Mouse (Mus musculus) left cerebral cortex, postnatal 14 days (tissue): ENCODE measurements around the gene Morn2. TPM values are rescaled to one million over a fixed set of nuclear protein-coding genes. Genes with fewer than 3 reads are reported as not detected.

Experiments
- DNase-seq, 2 experiments: peaks; one replicate each; pipeline ENCODE4 v3.0.0; 2021 to 2022; ENCODE audit warnings: low spot score in 2 of 2, mixed read lengths in 1 of 2
- intact Hi-C: fragments of 180-260 bp; cut with DNase I; formaldehyde crosslinking; loops from one replicate; pipeline ENCODE4 v1.15.1; 2025
- total RNA-seq, 2 experiments: library from RNA; stranded (reverse); gene quantifications; 2 replicates each; pipeline ENCODE4 v1.2.3; 2021

The Morn2 gene
- total RNA-seq, 2 experiments from 2014 or later, result 16.9 to 19.0 TPM

- intact Hi-C loops, result no loop called here
- no peak for DNase-seq
These were observed 22.4 kb downstream of the Morn2 start for GRCm38 (mm10) chr17:80312405-80312804.

- intact Hi-C loops, result no loop called here
These were observed 32.2 kb downstream of the Morn2 start for GRCm38 (mm10) chr17:80322228-80322627.

GRCm38 (mm10) chr17:80323015-80323414, 33.0 kb downstream of the Morn2 start:
- intact Hi-C loops, result no loop called here
- no peak for DNase-seq

More at GRCm38 (mm10) chr17:80322228-80322627, 32.2 kb downstream of the Morn2 start:
- DNase-seq, result no peak

GRCm38 (mm10) chr17:80323658-80324057, 33.7 kb downstream of the Morn2 start:
- no peak for DNase-seq
- intact Hi-C loops, result no loop called here

- intact Hi-C loops, result no loop called here
- no peak for DNase-seq
These were observed 34.5 kb downstream of the Morn2 start for GRCm38 (mm10) chr17:80324521-80324920.

GRCm38 (mm10) chr17:80325456-80325855, 35.5 kb downstream of the Morn2 start:
- no peak for DNase-seq
- intact Hi-C loops, result no loop called here

GRCm38 (mm10) chr17:80326431-80326830, 36.4 kb downstream of the Morn2 start:
- intact Hi-C loops, result no loop called here
- no peak for DNase-seq

GRCm38 (mm10) chr17:80332386-80332785, 42.4 kb downstream of the Morn2 start:
- intact Hi-C loops, result no loop called here
- DNase-seq, result peak; percentile 21 to 47

GRCm38 (mm10) chr17:80345277-80345676, 55.3 kb downstream of the Morn2 start:
- peak in 1 of 2 experiments; percentile 10 for DNase-seq
- intact Hi-C loops, result no loop called here

GRCm38 (mm10) chr17:80346591-80347125, 56.7 kb downstream of the Morn2 start:
- intact Hi-C loops, result no loop called here
- DNase-seq, result no peak

Other genes starting within 250 kb of the Morn2 start
- 10 to 100 TPM; 59.4 to 60.9 TPM for gene Hnrnpll, start 227.9 kb upstream of the Morn2 start, total RNA-seq
- gene Galm, start 162.7 kb upstream of the Morn2 start, total RNA-seq, result 1 to 10 TPM; 2.1 to 2.5 TPM
- gene Srsf7, start 82.9 kb upstream of the Morn2 start, total RNA-seq, result 100 to 1,000 TPM in 1 of 2 experiments, 10 to 100 TPM in 1; 99.9 to 110 TPM
- gene Ttc39d, start 82.7 kb upstream of the Morn2 start, total RNA-seq, result under 1 TPM; 0.29 to 0.32 TPM
- gene Gemin6, start 65.8 kb upstream of the Morn2 start, total RNA-seq, result 1 to 10 TPM; 4.6 to 4.9 TPM
- 10 to 100 TPM; 47.8 to 53.9 TPM for gene Dhx57, start 273 bp downstream of the Morn2 start, total RNA-seq
- 1 to 10 TPM; 2.7 to 2.9 TPM for gene Arhgef33, start 17.2 kb downstream of the Morn2 start, total RNA-seq
- gene Gm10190, start 83.3 kb downstream of the Morn2 start, total RNA-seq, result 1 to 10 TPM in 1 of 2 experiments, not detected in 1; 1.8 TPM
- 10 to 100 TPM; 32.3 to 33.8 TPM for gene Sos1, start 190.2 kb downstream of the Morn2 start, total RNA-seq